Mouse (Mus musculus) MEL (cell line): ENCODE results near the gene Asb7.

Experiments
- CTCF ChIP-seq, 3 experiments: IDR thresholded peaks in 2 of 3; conservative IDR thresholded peaks in 1 of 3; 2 replicates each; pipeline ENCODE4 v1.5.1; 2011 to 2012; ENCODE audit warnings: low read length in 3 of 3, low read depth in 2 of 3, mild to moderate bottlenecking in 2 of 3, improper control_type of control experiment in 1 of 3, inconsistent platforms in 1 of 3, mixed read lengths in 1 of 3, moderate library complexity in 1 of 3; ENCODE audit not compliant: control insufficient read depth in 1 of 3, insufficient read depth in 1 of 3, poor library complexity in 1 of 3, severe bottlenecking in 1 of 3
- E2F4 ChIP-seq: IDR thresholded peaks from 2 replicates; pipeline ENCODE4 v1.6.1; 2011; ENCODE audit warnings: low read depth, low read length, improper control_type of control experiment, borderline replicate concordance
- EP300 ChIP-seq, 2 experiments: IDR thresholded peaks; 2 replicates each; pipeline ENCODE4 v1.6.1; 2011; ENCODE audit warnings: improper control_type of control experiment in 2 of 2, low read length in 2 of 2, low read depth in 1 of 2, mild to moderate bottlenecking in 1 of 2
- POLR2A ChIP-seq, 2 experiments: IDR thresholded peaks; 2 replicates each; pipeline ENCODE4 v1.6.1; 2011 to 2012; ENCODE audit warnings: low read length in 2 of 2, mild to moderate bottlenecking in 2 of 2, control low read depth in 1 of 2, improper control_type of control experiment in 1 of 2, low read depth in 1 of 2, moderate library complexity in 1 of 2; ENCODE audit not compliant: control insufficient read depth in 1 of 2, insufficient read depth in 1 of 2, poor library complexity in 1 of 2
- TAL1 ChIP-seq: IDR thresholded peaks from 2 replicates; pipeline ENCODE4 v1.6.1; 2012; ENCODE audit warnings: mild to moderate bottlenecking, inconsistent platforms, low read length, moderate library complexity, mixed read lengths
- USF1 ChIP-seq: IDR thresholded peaks from 2 replicates; pipeline ENCODE4 v1.6.1; 2014; ENCODE audit warnings: low read depth, mild to moderate bottlenecking, inconsistent platforms, low read length, improper control_type of control experiment, moderate library complexity
- USF2 ChIP-seq, 2 experiments: IDR thresholded peaks; 2 replicates each; pipeline ENCODE4 v1.6.1; 2011 to 2012; ENCODE audit warnings: improper control_type of control experiment in 2 of 2, low read length in 2 of 2, borderline replicate concordance in 1 of 2, inconsistent platforms in 1 of 2, low read depth in 1 of 2, mild to moderate bottlenecking in 1 of 2; ENCODE audit not compliant: insufficient read depth in 1 of 2
- ZMIZ1 ChIP-seq: IDR thresholded peaks from 2 replicates; pipeline ENCODE4 v1.6.1; 2012; ENCODE audit warnings: low read depth, mild to moderate bottlenecking, inconsistent platforms, low read length, improper control_type of control experiment, moderate library complexity

- TF ChIP-seq E2F4 (no peak), POLR2A (IDR thresholded peaks at IDR 0.05; ENCODE audit: control insufficient read depth in 1 of 2, insufficient read depth in 1 of 2, low read depth in 1 of 2, low read length in 2 of 2, poor library complexity in 1 of 2) (no peak), CTCF (IDR thresholded peaks at IDR 0.05 in 2 of 3, conservative IDR thresholded peaks at IDR 0.05 in 1 of 3; ENCODE audit: control insufficient read depth in 1 of 3, insufficient read depth in 1 of 3, low read depth in 2 of 3, low read length in 3 of 3, poor library complexity in 1 of 3, severe bottlenecking in 1 of 3) (no peak), TAL1 (peak; percentile 75), USF2 (IDR thresholded peaks at IDR 0.05; ENCODE audit: borderline replicate concordance in 1 of 2, insufficient read depth in 1 of 2, low read depth in 1 of 2, low read length in 2 of 2) (no peak), EP300 (IDR thresholded peaks at IDR 0.05; ENCODE audit: low read depth in 1 of 2, low read length in 2 of 2) (peak; percentile 62 to 87; a peak in 3 of 4 replicates), ZMIZ1 (no peak), USF1 (no peak)
These were observed 22.3 kb downstream of the Asb7 start for GRCm38 (mm10) chr7:66667064-66667463.
